Comparison of ENCODE assay signal across 9 mouse cellular contexts in genomic region chr13:51756019-51756418, GRCm38 (mm10). TPM values are rescaled to one million over a fixed set of nuclear protein-coding genes. Genes with fewer than 3 reads are reported as not detected.
A peak's percentile ranks its signal among the peaks of the same experiment; 100 is the strongest.
DNase-seq lines count a peak whose midpoint lies in the region; ATAC-seq and TF ChIP-seq lines count a peak whose summit lies in the region.
"Had no signal": no experiment of that assay in that cellular context is flagged by ENCODE, and none has a peak within 500 bp of the region (broad histone marks: within the 10 kb centered on the region; RNA-seq: fewer than 3 reads in every experiment).

No protein-coding gene starts in this region.

- peak overlapping the region; percentile 57 for H3K27ac ChIP-seq in heart, embryonic 15.5 days
- H3K27ac ChIP-seq in midbrain, postnatal 0 days (ENCODE audit: low read depth, low read length) = no peak overlapping the region
- no peak overlapping the region for H3K27ac ChIP-seq in midbrain, embryonic 13.5 days
- H3K27ac ChIP-seq in embryonic facial prominence, embryonic 15.5 days (replicated peaks) = peak overlapping the region; percentile 83
- peak overlapping the region; percentile 59 for H3K27ac ChIP-seq in stomach, embryonic 16.5 days (ENCODE audit: low read length)
- H3K27ac ChIP-seq: neural tube, embryonic 12.5 days had no signal

- no peak overlapping the region for H3K4me2 ChIP-seq in heart, embryonic 15.5 days
- no peak overlapping the region for H3K4me2 ChIP-seq in midbrain, postnatal 0 days (ENCODE audit: low read depth, low read length, poor library complexity, severe bottlenecking)
- H3K4me2 ChIP-seq in midbrain, embryonic 13.5 days (replicated peaks) = no peak overlapping the region
- H3K4me2 ChIP-seq in embryonic facial prominence, embryonic 15.5 days (replicated peaks) = no peak overlapping the region
- peak overlapping the region; percentile 6; the same call in 1 of the 2 replicates for H3K4me2 ChIP-seq in stomach, embryonic 16.5 days (ENCODE audit: low read depth, low read length)
- H3K4me2 ChIP-seq: neural tube, embryonic 12.5 days had no signal

- no peak for ATAC-seq in heart, embryonic 15.5 days (replicated peaks; ENCODE audit: insufficient number of reproducible peaks, insufficient read depth, low FRiP score, low read depth)
- ATAC-seq in midbrain, postnatal 0 days (ENCODE audit: low FRiP score) = no peak
- no peak for ATAC-seq in midbrain, embryonic 13.5 days
- ATAC-seq in embryonic facial prominence, embryonic 15.5 days (ENCODE audit: insufficient number of reproducible peaks, low FRiP score, low TSS enrichment, low read depth) = no peak
- ATAC-seq in stomach, embryonic 16.5 days (ENCODE audit: insufficient read depth, low FRiP score) = peak; percentile 21; the same call in 1 of the 2 replicates

- no peak overlapping the region for H3K9ac ChIP-seq in heart, embryonic 15.5 days
- H3K9ac ChIP-seq in midbrain, postnatal 0 days (replicated peaks; ENCODE audit: low read length, poor library complexity, severe bottlenecking) = no peak overlapping the region
- H3K9ac ChIP-seq in midbrain, embryonic 13.5 days (replicated peaks) = no peak overlapping the region
- H3K9ac ChIP-seq in embryonic facial prominence, embryonic 15.5 days = no peak overlapping the region
- peak overlapping the region; percentile 2 for H3K9ac ChIP-seq in stomach, embryonic 16.5 days (ENCODE audit: low read length)
- H3K9ac ChIP-seq: neural tube, embryonic 12.5 days had no signal

- WGBS in heart, embryonic 15.5 days = 72% methylated on average over 9 of the region's 9 CpGs
- WGBS in midbrain, postnatal 0 days = 53% methylated on average over 9 of the region's 9 CpGs
- 71% methylated on average over 9 of the region's 9 CpGs for WGBS in midbrain, embryonic 13.5 days
- 37% methylated on average over 9 of the region's 9 CpGs for WGBS in embryonic facial prominence, embryonic 15.5 days
- 48% methylated on average over 9 of the region's 9 CpGs for WGBS in stomach, embryonic 16.5 days

- no peak overlapping the region for H3K4me3 ChIP-seq in heart, embryonic 15.5 days
- H3K4me3 ChIP-seq in midbrain, postnatal 0 days (ENCODE audit: low read depth, low read length) = no peak overlapping the region
- no peak overlapping the region for H3K4me3 ChIP-seq in midbrain, embryonic 13.5 days (replicated peaks)
- H3K4me3 ChIP-seq in embryonic facial prominence, embryonic 15.5 days (replicated peaks) = no peak overlapping the region
- H3K4me3 ChIP-seq in stomach, embryonic 16.5 days (replicated peaks; ENCODE audit: low read length) = no peak overlapping the region
- H3K4me3 ChIP-seq: neural tube, embryonic 12.5 days had no signal

- no peaks in the 10 kb centered on the region for H3K9me3 ChIP-seq in heart, embryonic 15.5 days (replicated peaks)
- H3K9me3 ChIP-seq in midbrain, postnatal 0 days (ENCODE audit: low read length) = no peaks in the 10 kb centered on the region
- H3K9me3 ChIP-seq in midbrain, embryonic 13.5 days = no peaks in the 10 kb centered on the region
- no peaks in the 10 kb centered on the region for H3K9me3 ChIP-seq in embryonic facial prominence, embryonic 15.5 days (replicated peaks)
- H3K9me3 ChIP-seq in stomach, embryonic 16.5 days (replicated peaks; ENCODE audit: control insufficient read depth, low read length) = no peaks in the 10 kb centered on the region
- H3K9me3 ChIP-seq: neural tube, embryonic 12.5 days had no signal

- H3K27me3 ChIP-seq in heart, embryonic 15.5 days = no peaks in the 10 kb centered on the region
- H3K27me3 ChIP-seq in midbrain, postnatal 0 days (ENCODE audit: insufficient read depth, low read length) = no peaks in the 10 kb centered on the region
- no peaks in the 10 kb centered on the region for H3K27me3 ChIP-seq in midbrain, embryonic 13.5 days
- H3K27me3 ChIP-seq in embryonic facial prominence, embryonic 15.5 days = no peaks in the 10 kb centered on the region
- no peaks in the 10 kb centered on the region for H3K27me3 ChIP-seq in stomach, embryonic 16.5 days (ENCODE audit: control insufficient read depth, insufficient read depth, low read length)
- H3K27me3 ChIP-seq: neural tube, embryonic 12.5 days had no signal

- no peak for TF ChIP-seq CTCF in midbrain, postnatal 0 days (IDR thresholded peaks at IDR 0.05)

- no peaks in the 10 kb centered on the region for H3K36me3 ChIP-seq in heart, embryonic 15.5 days
- H3K36me3 ChIP-seq in midbrain, postnatal 0 days (ENCODE audit: insufficient read depth, low read length) = no peaks in the 10 kb centered on the region
- no peaks in the 10 kb centered on the region for H3K36me3 ChIP-seq in midbrain, embryonic 13.5 days
- no peaks in the 10 kb centered on the region for H3K36me3 ChIP-seq in embryonic facial prominence, embryonic 15.5 days
- H3K36me3 ChIP-seq in stomach, embryonic 16.5 days (ENCODE audit: control insufficient read depth, insufficient read depth, low read length) = no peaks in the 10 kb centered on the region
- H3K36me3 ChIP-seq: neural tube, embryonic 12.5 days had no signal

- no peak for DNase-seq in heart, adult 18-20 months
- DNase-seq in midbrain, postnatal 0 days (ENCODE audit: low spot score) = peak; percentile 50
- no peak for DNase-seq in cerebellum, postnatal 14 days
- no peak for DNase-seq in layer of hippocampus, postnatal 10 days (ENCODE audit: low spot score in 2 of 2)

- H3K4me1 ChIP-seq in heart, embryonic 15.5 days (replicated peaks) = peaks cover 86% of the 10 kb centered on the region
- H3K4me1 ChIP-seq in midbrain, postnatal 0 days (ENCODE audit: insufficient read depth, low read length) = peaks cover 3% of the 10 kb centered on the region; the same call in 1 of the 2 replicates
- peaks cover 34% of the 10 kb centered on the region for H3K4me1 ChIP-seq in midbrain, embryonic 13.5 days (replicated peaks)
- H3K4me1 ChIP-seq in embryonic facial prominence, embryonic 15.5 days = peaks cover 74% of the 10 kb centered on the region
- peaks cover 23% of the 10 kb centered on the region for H3K4me1 ChIP-seq in stomach, embryonic 16.5 days (ENCODE audit: control insufficient read depth, insufficient read depth, low read length)

RNA-seq across cellular contexts. Expression of gene Sema4d, which starts 37.5 kb away (rescaled TPM):
- 14.7 and 19.8 TPM in 2 replicates for polyA plus RNA-seq in heart, embryonic 15.5 days (2015; fragmentation: Nextera tagmentation; extraction: Ambion mirVana)
- 10 to 100 TPM; 57.5 to 67.5 TPM for total RNA-seq in heart, adult 18-20 months (2021)
- 19.3 and 19.8 TPM in 2 replicates for total RNA-seq in midbrain, postnatal 0 days (2014; rRNA removed)
- 13.6 and 13.7 TPM in 2 replicates for polyA plus RNA-seq in midbrain, postnatal 0 days (2015; fragmentation: Nextera tagmentation; extraction: Ambion mirVana)
- 7.1 and 7.8 TPM in 2 replicates for polyA plus RNA-seq in midbrain, embryonic 13.5 days (2015; fragmentation: Nextera tagmentation; extraction: Ambion mirVana)
- 9.4 and 11.1 TPM in 2 replicates for polyA plus RNA-seq in embryonic facial prominence, embryonic 15.5 days (2015; fragmentation: Nextera tagmentation; extraction: Ambion mirVana)
- polyA plus RNA-seq in stomach, embryonic 16.5 days (2015; fragmentation: Nextera tagmentation; extraction: Ambion mirVana) = 11.5 and 14.1 TPM in 2 replicates
- total RNA-seq in layer of hippocampus, postnatal 10 days (2021) = 10 to 100 TPM; 85.2 to 96.2 TPM

Comparison
In these comparisons a context has a peak if more than half of its experiments do, and no peak if none do; other contexts are left out.
1. H3K27ac ChIP-seq: peak in heart, embryonic 15.5 days (single experiment), embryonic facial prominence, embryonic 15.5 days (single experiment) and stomach, embryonic 16.5 days (single experiment); none in midbrain, postnatal 0 days (single experiment) and midbrain, embryonic 13.5 days (single experiment).